Mouse (Mus musculus): ENCODE results near the gene Sertad1. TPM values are rescaled to one million over a fixed set of nuclear protein-coding genes. Genes with fewer than 3 reads are reported as not detected.

The Sertad1 gene
- polyA plus RNA-seq, 1 experiment from 2014 or later: 35.6 TPM

GRCm38 (mm10) chr7:27523805-27524204, 37.1 kb downstream of the Sertad1 start:
- H3K27ac ChIP-seq (ENCODE audit: low read depth, low read length): no peak overlapping the region
- no peaks in the 10 kb centered on the region for H3K36me3 ChIP-seq (ENCODE audit: control insufficient read depth, insufficient read depth, low read length)
- no peak overlapping the region for H3K4me2 ChIP-seq (replicated peaks; ENCODE audit: low read depth, low read length)
- H3K27me3 ChIP-seq (ENCODE audit: control insufficient read depth, insufficient read depth, low read length): no peaks in the 10 kb centered on the region
- H3K4me1 ChIP-seq (ENCODE audit: control insufficient read depth, insufficient read depth, low read length): no peaks in the 10 kb centered on the region
- ATAC-seq (ENCODE audit: low FRiP score, low TSS enrichment): no peak
- WGBS: 93% methylated on average over 13 of the region's 13 CpGs
- no peak overlapping the region for H3K4me3 ChIP-seq (ENCODE audit: low read length)
- H3K9me3 ChIP-seq (ENCODE audit: control insufficient read depth, low read length): peaks cover 4% of the 10 kb centered on the region; the same call in 1 of the 2 replicates
- H3K9ac ChIP-seq (ENCODE audit: low read depth, low read length): no peak overlapping the region

GRCm38 (mm10) chr7:27526039-27526827, 39.5 kb downstream of the Sertad1 start:
- H3K27me3 ChIP-seq (ENCODE audit: control insufficient read depth, insufficient read depth, low read length): no peaks in the 10 kb centered on the region
- no peaks in the 10 kb centered on the region for H3K4me1 ChIP-seq (ENCODE audit: control insufficient read depth, insufficient read depth, low read length)
- no peaks in the 10 kb centered on the region for H3K9me3 ChIP-seq (ENCODE audit: control insufficient read depth, low read length)
- no peak overlapping the region for H3K9ac ChIP-seq (ENCODE audit: low read depth, low read length)
- H3K4me3 ChIP-seq (ENCODE audit: low read length): no peak overlapping the region
- H3K36me3 ChIP-seq (ENCODE audit: control insufficient read depth, insufficient read depth, low read length): peaks cover 7% of the 10 kb centered on the region; the same call in 1 of the 2 replicates
- H3K27ac ChIP-seq (ENCODE audit: low read depth, low read length): no peak overlapping the region
- ATAC-seq (ENCODE audit: low FRiP score, low TSS enrichment): peak; percentile 71; the same call in 1 of the 2 replicates
- H3K4me2 ChIP-seq (replicated peaks; ENCODE audit: low read depth, low read length): no peak overlapping the region
- 28% methylated on average over 10 of the region's 10 CpGs for WGBS

GRCm38 (mm10) chr7:27529070-27529469, 42.4 kb downstream of the Sertad1 start:
- Histone ChIP-seq H3K36me3 (ENCODE audit: control insufficient read depth, insufficient read depth, low read length) (peaks cover 23% of the 10 kb centered on the region), H3K27me3 (ENCODE audit: control insufficient read depth, insufficient read depth, low read length) (no peaks in the 10 kb centered on the region), H3K4me3 (ENCODE audit: low read length) (no peak overlapping the region), H3K9me3 (ENCODE audit: control insufficient read depth, low read length) (no peaks in the 10 kb centered on the region), H3K27ac (ENCODE audit: low read depth, low read length) (no peak overlapping the region), H3K4me2 (replicated peaks; ENCODE audit: low read depth, low read length) (no peak overlapping the region), H3K4me1 (ENCODE audit: control insufficient read depth, insufficient read depth, low read length) (no peaks in the 10 kb centered on the region), H3K9ac (ENCODE audit: low read depth, low read length) (no peak overlapping the region)
- WGBS: 74% methylated on average over 21 of the region's 21 CpGs
- ATAC-seq (ENCODE audit: low FRiP score, low TSS enrichment): no peak

- Histone ChIP-seq H3K9me3 (ENCODE audit: control insufficient read depth, low read length) (no peaks in the 10 kb centered on the region), H3K36me3 (ENCODE audit: control insufficient read depth, insufficient read depth, low read length) (peaks cover 23% of the 10 kb centered on the region), H3K9ac (ENCODE audit: low read depth, low read length) (no peak overlapping the region), H3K27ac (ENCODE audit: low read depth, low read length) (no peak overlapping the region), H3K4me2 (replicated peaks; ENCODE audit: low read depth, low read length) (no peak overlapping the region), H3K27me3 (ENCODE audit: control insufficient read depth, insufficient read depth, low read length) (no peaks in the 10 kb centered on the region), H3K4me1 (ENCODE audit: control insufficient read depth, insufficient read depth, low read length) (no peaks in the 10 kb centered on the region), H3K4me3 (ENCODE audit: low read length) (no peak overlapping the region)
- no peak for ATAC-seq (ENCODE audit: low FRiP score, low TSS enrichment)
- WGBS: 85% methylated on average over 3 of the region's 3 CpGs
Measured at GRCm38 (mm10) chr7:27530937-27531336, 44.2 kb downstream of the Sertad1 start.

- no peaks in the 10 kb centered on the region for H3K27me3 ChIP-seq (ENCODE audit: control insufficient read depth, insufficient read depth, low read length)
- no peaks in the 10 kb centered on the region for H3K4me1 ChIP-seq (ENCODE audit: control insufficient read depth, insufficient read depth, low read length)
- no peak overlapping the region for H3K4me3 ChIP-seq (ENCODE audit: low read length)
- H3K4me2 ChIP-seq (replicated peaks; ENCODE audit: low read depth, low read length): no peak overlapping the region
- no peak overlapping the region for H3K27ac ChIP-seq (ENCODE audit: low read depth, low read length)
- H3K9ac ChIP-seq (ENCODE audit: low read depth, low read length): no peak overlapping the region
- H3K9me3 ChIP-seq (ENCODE audit: control insufficient read depth, low read length): no peaks in the 10 kb centered on the region
- 91% methylated on average over 10 of the region's 10 CpGs for WGBS
- ATAC-seq (ENCODE audit: low FRiP score, low TSS enrichment): no peak
- peaks cover 28% of the 10 kb centered on the region for H3K36me3 ChIP-seq (ENCODE audit: control insufficient read depth, insufficient read depth, low read length)
Measured at GRCm38 (mm10) chr7:27531707-27532106, 45.0 kb downstream of the Sertad1 start.

- H3K27ac ChIP-seq (ENCODE audit: low read depth, low read length): no peak overlapping the region
- no peaks in the 10 kb centered on the region for H3K27me3 ChIP-seq (ENCODE audit: control insufficient read depth, insufficient read depth, low read length)
- no peak overlapping the region for H3K4me2 ChIP-seq (replicated peaks; ENCODE audit: low read depth, low read length)
- H3K9me3 ChIP-seq (ENCODE audit: control insufficient read depth, low read length): no peaks in the 10 kb centered on the region
- 90% methylated on average over 9 of the region's 9 CpGs for WGBS
- peaks cover 33% of the 10 kb centered on the region for H3K36me3 ChIP-seq (ENCODE audit: control insufficient read depth, insufficient read depth, low read length)
- H3K4me3 ChIP-seq (ENCODE audit: low read length): no peak overlapping the region
- no peak for ATAC-seq (ENCODE audit: low FRiP score, low TSS enrichment)
- no peak overlapping the region; the same call in 1 of the 2 replicates for H3K9ac ChIP-seq (ENCODE audit: low read depth, low read length)
- no peaks in the 10 kb centered on the region for H3K4me1 ChIP-seq (ENCODE audit: control insufficient read depth, insufficient read depth, low read length)
Measured at GRCm38 (mm10) chr7:27532480-27533050, 45.9 kb downstream of the Sertad1 start.

GRCm38 (mm10) chr7:27535386-27535785, 48.7 kb downstream of the Sertad1 start:
- Histone ChIP-seq H3K27ac (ENCODE audit: low read depth, low read length) (no peak overlapping the region), H3K9me3 (ENCODE audit: control insufficient read depth, low read length) (no peaks in the 10 kb centered on the region), H3K27me3 (ENCODE audit: control insufficient read depth, insufficient read depth, low read length) (no peaks in the 10 kb centered on the region), H3K4me3 (ENCODE audit: low read length) (no peak overlapping the region), H3K4me1 (ENCODE audit: control insufficient read depth, insufficient read depth, low read length) (no peaks in the 10 kb centered on the region), H3K36me3 (ENCODE audit: control insufficient read depth, insufficient read depth, low read length) (peaks cover 34% of the 10 kb centered on the region), H3K9ac (ENCODE audit: low read depth, low read length) (no peak overlapping the region), H3K4me2 (replicated peaks; ENCODE audit: low read depth, low read length) (no peak overlapping the region)
- no peak for ATAC-seq (ENCODE audit: low FRiP score, low TSS enrichment)
- 87% methylated on average over 2 of the region's 2 CpGs for WGBS

GRCm38 (mm10) chr7:27536618-27537017, 49.9 kb downstream of the Sertad1 start:
- H3K4me3 ChIP-seq (ENCODE audit: low read length): no peak overlapping the region
- no peaks in the 10 kb centered on the region for H3K4me1 ChIP-seq (ENCODE audit: control insufficient read depth, insufficient read depth, low read length)
- ATAC-seq (ENCODE audit: low FRiP score, low TSS enrichment): no peak
- 85% methylated on average over 6 of the region's 6 CpGs for WGBS
- H3K9ac ChIP-seq (ENCODE audit: low read depth, low read length): no peak overlapping the region
- no peak overlapping the region for H3K4me2 ChIP-seq (replicated peaks; ENCODE audit: low read depth, low read length)
- no peaks in the 10 kb centered on the region for H3K27me3 ChIP-seq (ENCODE audit: control insufficient read depth, insufficient read depth, low read length)
- H3K27ac ChIP-seq (ENCODE audit: low read depth, low read length): no peak overlapping the region
- H3K9me3 ChIP-seq (ENCODE audit: control insufficient read depth, low read length): no peaks in the 10 kb centered on the region
- peaks cover 31% of the 10 kb centered on the region for H3K36me3 ChIP-seq (ENCODE audit: control insufficient read depth, insufficient read depth, low read length)

GRCm38 (mm10) chr7:27537998-27538397, 51.3 kb downstream of the Sertad1 start:
- Histone ChIP-seq H3K27ac (ENCODE audit: low read depth, low read length) (no peak overlapping the region), H3K9me3 (ENCODE audit: control insufficient read depth, low read length) (no peaks in the 10 kb centered on the region), H3K4me1 (ENCODE audit: control insufficient read depth, insufficient read depth, low read length) (no peaks in the 10 kb centered on the region), H3K4me2 (replicated peaks; ENCODE audit: low read depth, low read length) (no peak overlapping the region), H3K4me3 (ENCODE audit: low read length) (no peak overlapping the region), H3K27me3 (ENCODE audit: control insufficient read depth, insufficient read depth, low read length) (no peaks in the 10 kb centered on the region), H3K36me3 (ENCODE audit: control insufficient read depth, insufficient read depth, low read length) (peaks cover 20% of the 10 kb centered on the region), H3K9ac (ENCODE audit: low read depth, low read length) (no peak overlapping the region)
- WGBS: 78% methylated on average over 8 of the region's 8 CpGs
- no peak for ATAC-seq (ENCODE audit: low FRiP score, low TSS enrichment)

Measured in kidney, embryonic 14.5 days (tissue).